Mouse (Mus musculus) lung, adult 2 months (tissue): Measurements from ENCODE around the gene Ube2e1. TPM values are rescaled to one million over a fixed set of nuclear protein-coding genes. Genes with fewer than 3 reads are reported as not detected.
A peak's percentile ranks its signal among the peaks of the same experiment; 100 is the strongest.

Experiments
- DNase-seq: peaks from one replicate; pipeline ENCODE4 v3.0.0; 2022
- H3K4me1 ChIP-seq: fragments of 200-500 bp; 2 replicates; pipeline ENCODE4 v1.6.1; 2011; ENCODE audit warnings: low read length; ENCODE audit not compliant: control insufficient read depth, insufficient read depth
- H3K4me3 ChIP-seq: fragments of 200-500 bp; replicated peaks from 2 replicates; pipeline ENCODE3; 2011; ENCODE audit warnings: low read depth, mild to moderate bottlenecking, control low read depth, low read length; ENCODE audit errors: extremely low read depth
- CTCF ChIP-seq: fragments of 200-500 bp; IDR thresholded peaks from 2 replicates; pipeline ENCODE4 v1.5.1; 2011; ENCODE audit warnings: mild to moderate bottlenecking, low read length, control low read depth; ENCODE audit not compliant: insufficient read depth
- POLR2A ChIP-seq: fragments of 200-500 bp; IDR thresholded peaks from 2 replicates; pipeline ENCODE4 v1.6.1; 2011; ENCODE audit warnings: low read depth, mild to moderate bottlenecking, control low read depth, low read length, borderline replicate concordance; ENCODE audit errors: extremely low read depth
- WGBS: fragments of 180-500 bp; shearing (Covaris S2); methylation state at CpG from one replicate; pipeline ENCODE4 v1.1.7; 2018; 5-methylcytosine and 5-hydroxymethylcytosine counted together
- polyA plus RNA-seq: library from polyadenylated mRNA; depleted of rRNA; stranded (reverse); fragments of >200 nt; gene quantifications from 2 replicates; pipeline ENCODE4 v1.2.3, GENCODE M21; 2012; rRNA removed

The Ube2e1 gene
- 16.5 and 31.9 TPM in 2 replicates for polyA plus RNA-seq

DNA sequence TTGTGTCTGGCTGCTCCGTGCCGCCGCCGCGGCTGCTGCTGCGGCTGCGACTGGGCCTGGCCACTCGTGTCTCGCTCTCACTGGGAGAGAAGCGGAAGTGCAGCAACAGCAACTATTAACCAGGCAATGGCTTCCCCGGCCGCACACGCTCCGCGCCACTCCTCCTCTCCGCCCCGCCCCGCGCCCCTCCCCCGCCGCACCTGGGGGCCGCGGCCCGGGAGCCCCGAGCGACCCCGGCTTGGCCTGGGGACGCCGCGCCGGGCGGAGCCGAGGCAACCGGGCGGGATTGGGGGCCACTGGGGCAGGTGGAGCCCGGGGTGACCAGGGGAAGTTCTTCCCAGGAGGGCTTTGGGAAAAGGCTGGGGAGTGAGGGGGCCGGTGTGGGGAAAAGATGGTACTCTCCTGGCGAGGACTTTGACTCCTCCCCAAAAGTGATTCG, at the start of gene Ube2e1:
TSS of gene Ube2e1 (minus strand) at position 167 of the 439 bp plus-strand sequence.
- H3K4me3 ChIP-seq = peak within 1 kb of the TSS; percentile 73
- peaks cover 10% of the 10 kb centered on the region for H3K4me1 ChIP-seq
- under 1% methylated on average over 37 of the region's 39 CpGs for WGBS
- peak; percentile 75 for DNase-seq
- peak; percentile 76; the same call in 1 of the 2 replicates for TF ChIP-seq POLR2A
- TF ChIP-seq CTCF = no peak

DNA sequence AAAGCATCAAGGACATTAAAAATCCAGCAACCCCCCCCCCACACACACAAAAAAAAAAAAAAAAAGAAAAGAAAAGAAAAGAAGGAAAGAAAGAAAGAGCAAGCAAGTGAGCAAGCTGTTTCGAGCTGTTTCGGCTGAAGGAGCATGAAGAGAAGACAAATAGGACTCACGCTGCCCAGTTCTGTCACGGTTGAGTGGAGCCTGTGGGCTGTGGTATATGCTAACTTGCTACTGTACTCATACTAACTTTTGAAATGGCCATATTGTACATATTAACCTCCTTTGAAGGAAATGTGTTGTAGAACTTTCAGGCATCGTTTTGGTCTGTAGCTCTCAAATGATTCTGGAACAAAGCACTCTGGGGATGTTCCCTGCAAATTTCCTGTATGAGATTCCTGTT, 48.2 kb upstream of the Ube2e1 start:
- WGBS = 84% methylated on average over 5 of the region's 5 CpGs
- no peaks in the 10 kb centered on the region for H3K4me1 ChIP-seq
- no peak overlapping the region for H3K4me3 ChIP-seq
- TF ChIP-seq POLR2A (no peak), CTCF (no peak)
- no peak for DNase-seq

DNA sequence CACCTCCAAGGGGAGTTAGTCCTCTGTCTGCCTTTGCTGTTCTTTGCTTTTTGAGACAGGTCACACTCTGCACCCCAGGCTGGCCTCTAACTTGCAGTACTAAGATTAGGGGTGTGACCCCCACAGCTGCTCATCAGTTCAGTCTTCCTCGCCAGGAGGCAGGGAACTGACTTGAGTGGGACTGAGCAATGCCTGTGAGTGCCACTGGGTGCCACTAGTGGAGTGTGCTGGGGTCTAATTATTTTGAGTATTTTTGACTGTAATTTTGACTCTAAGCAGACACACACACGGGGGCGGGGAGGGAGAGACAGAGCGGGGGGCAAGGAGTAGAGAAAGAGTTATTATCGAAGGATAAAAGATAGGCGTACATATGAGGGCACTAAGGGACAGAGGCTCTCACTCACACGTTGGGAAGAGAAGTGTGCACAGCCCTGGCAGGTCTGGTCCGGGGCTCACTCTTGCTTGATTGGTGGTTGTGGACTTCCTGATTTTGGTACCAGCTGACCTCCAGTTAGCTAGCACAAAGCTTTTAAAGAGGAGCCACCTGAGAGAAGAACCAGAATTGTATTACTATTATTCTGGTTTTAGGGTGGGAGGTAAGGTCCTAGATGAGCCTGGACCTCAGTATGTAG, 46.4 kb upstream of the Ube2e1 start:
- Histone ChIP-seq H3K4me3 (no peak overlapping the region), H3K4me1 (no peaks in the 10 kb centered on the region)
- no peak for TF ChIP-seq CTCF
- TF ChIP-seq POLR2A = no peak
- no peak for DNase-seq
- 50% methylated on average over 8 of the region's 8 CpGs for WGBS

DNA sequence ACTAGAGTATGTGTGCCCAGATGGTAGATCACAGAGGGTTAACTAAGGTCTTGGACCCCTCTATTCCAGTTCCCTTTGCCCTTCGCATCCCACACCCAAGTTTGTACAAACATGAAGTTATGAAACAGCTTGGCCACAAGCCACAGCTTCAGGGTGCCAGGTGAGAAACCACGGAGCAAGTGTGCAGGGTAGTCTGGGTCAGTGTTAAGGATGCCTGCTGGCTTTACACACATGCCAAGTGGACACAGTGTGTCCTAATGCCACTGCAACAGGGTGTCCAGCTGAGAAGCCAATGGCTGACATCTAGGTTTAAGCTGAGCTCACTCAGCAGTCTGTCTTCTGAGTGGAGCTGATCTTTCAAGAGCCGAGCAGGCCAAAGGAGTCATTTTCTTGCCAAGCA, 44.5 kb upstream of the Ube2e1 start:
- peak; percentile 46 for DNase-seq
- 43% methylated on average over 3 of the region's 3 CpGs for WGBS
- TF ChIP-seq POLR2A (no peak), CTCF (no peak)
- H3K4me3 ChIP-seq = no peak overlapping the region
- no peaks in the 10 kb centered on the region for H3K4me1 ChIP-seq

DNA sequence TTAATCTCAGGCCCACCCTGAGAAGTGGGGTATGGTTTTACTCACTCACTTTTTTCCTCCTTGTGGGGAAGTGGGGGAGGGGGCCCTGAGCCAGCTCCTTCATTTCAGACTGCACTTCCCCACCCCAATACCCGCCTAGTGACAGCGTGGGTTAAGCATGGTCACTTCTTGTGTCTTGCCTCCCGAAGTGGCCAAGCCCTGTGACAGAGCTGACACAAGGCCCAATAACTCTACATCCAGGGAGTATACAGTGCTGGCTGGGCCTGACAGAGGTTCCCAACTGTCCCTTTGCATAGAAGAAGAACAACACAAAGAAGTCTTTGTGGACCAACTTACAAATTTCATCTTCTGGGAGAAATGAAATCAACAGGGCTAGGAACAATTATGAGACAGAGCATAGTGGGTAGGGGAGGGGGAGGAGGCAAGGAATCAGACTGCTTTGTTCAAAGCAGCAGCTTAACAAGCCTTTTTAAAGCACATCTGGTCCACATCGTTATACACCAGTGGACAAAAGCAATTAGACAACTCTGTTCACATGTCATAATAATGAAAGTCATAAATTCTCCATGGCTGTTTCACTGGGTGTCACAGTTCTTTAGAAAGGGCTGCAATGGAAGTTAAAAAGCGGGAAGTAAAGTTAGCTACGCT, 42.2 kb upstream of the Ube2e1 start:
- no peak for TF ChIP-seq CTCF
- TF ChIP-seq POLR2A = no peak
- Histone ChIP-seq H3K4me3 (no peak overlapping the region), H3K4me1 (no peaks in the 10 kb centered on the region)
- WGBS = 71% methylated on average over 6 of the region's 6 CpGs
- no peak for DNase-seq

DNA sequence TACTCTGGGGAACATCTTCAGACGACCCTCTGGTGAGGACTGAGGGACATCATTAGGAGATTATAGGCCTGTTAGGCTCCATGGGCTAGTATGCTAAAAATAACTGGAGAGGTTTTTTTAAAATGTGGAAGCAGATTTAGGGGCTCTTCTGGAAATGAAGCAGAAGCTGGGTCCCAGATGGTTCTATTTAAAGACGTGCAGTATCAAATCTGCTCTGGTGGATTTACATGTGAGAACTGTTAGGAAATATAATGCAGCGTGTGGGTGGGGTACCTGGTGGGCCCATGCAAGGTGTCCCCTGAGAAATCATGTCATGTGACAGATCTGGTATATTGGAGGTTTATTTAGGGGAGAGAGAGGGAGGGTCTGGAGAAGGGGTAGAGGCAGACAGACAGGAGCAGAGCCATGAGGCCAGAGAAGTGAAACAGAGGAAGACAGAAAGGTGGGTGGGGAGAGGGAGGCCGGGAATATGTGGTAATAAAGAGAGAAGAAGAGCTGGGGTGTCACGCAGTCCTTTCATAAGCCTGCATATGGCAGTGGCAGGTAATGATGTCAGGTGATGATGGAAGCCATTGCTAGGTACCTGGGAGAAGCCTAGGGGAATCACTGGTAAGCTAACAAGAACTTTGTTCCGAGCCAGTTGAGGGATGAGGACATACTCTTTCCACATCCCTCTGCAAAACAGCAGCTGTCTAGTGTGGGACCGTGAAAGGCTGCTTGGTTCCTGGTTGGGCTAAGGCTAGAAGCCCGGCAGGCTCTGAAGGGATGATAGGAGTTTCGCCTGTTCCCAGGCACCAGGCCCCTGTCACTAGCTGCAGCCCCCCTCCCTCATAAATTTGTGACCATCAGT, 41.3 kb upstream of the Ube2e1 start:
- DNase-seq = no peak
- no peaks in the 10 kb centered on the region for H3K4me1 ChIP-seq
- TF ChIP-seq CTCF (no peak), POLR2A (no peak)
- no peak overlapping the region for H3K4me3 ChIP-seq
- WGBS = 74% methylated on average over 9 of the region's 9 CpGs

DNA sequence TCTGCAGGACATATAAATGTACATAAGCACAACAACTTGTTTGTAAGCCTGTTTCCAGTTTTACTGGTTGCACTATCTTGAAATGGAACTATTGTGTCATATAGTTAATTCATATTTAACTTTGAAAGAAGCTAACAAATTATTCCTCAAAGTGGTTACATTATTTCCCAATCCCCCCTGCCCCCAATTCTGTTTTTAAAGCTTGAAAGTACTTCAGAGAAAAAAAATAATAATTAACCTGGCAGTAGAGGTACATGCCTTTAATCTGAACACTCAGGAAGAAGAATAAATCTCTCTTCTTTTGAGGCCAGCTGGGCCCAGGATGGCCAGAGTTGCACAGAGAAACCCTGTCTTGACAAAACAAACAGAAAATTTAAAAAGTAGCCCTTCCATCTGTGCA, 37.4 kb upstream of the Ube2e1 start:
- H3K4me3 ChIP-seq = no peak overlapping the region
- H3K4me1 ChIP-seq = no peaks in the 10 kb centered on the region
- no peak for DNase-seq
- TF ChIP-seq CTCF (no peak), POLR2A (no peak)

DNA sequence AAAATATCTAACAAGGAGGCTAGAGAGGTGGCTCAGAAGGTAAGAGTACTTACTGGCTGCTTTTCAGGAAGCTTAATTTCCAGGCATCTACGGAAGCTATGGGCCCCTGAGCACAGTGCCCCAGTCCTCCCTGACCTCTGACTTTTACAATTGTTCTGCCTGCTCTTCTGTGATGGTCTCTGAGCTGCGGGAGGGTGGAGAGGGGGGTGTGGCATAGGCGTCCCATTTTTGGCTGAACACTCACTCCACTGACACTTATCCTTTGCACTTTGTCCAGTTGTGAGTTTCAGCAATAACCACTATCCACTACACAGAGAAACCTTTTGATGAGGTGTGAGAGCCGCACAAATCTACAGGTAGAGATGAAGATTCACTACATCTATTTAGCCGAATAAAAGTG, 35.4 kb upstream of the Ube2e1 start:
- Histone ChIP-seq H3K4me1 (no peaks in the 10 kb centered on the region), H3K4me3 (no peak overlapping the region)
- no peak for DNase-seq
- TF ChIP-seq CTCF (no peak), POLR2A (no peak)
- WGBS = 47% methylated on average over 5 of the region's 5 CpGs

DNA sequence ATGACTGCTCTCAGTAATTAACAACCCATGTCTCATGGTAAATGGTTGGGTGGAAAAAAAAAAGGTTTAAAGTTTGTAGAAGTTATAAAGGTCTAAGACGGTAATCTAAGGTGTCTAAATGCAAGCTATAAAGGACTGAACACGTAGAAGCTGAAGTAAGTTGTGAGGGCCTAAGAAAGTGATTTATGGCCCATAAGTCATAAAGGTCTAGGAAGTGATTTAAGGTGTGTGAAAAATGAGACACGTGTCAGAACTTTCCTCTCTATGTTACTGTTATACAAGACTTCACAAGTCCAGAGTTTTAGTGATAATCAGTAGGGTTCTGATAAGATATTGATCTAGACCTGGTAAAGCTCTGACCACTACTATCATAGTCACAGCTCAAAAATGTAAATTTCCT, 32.7 kb upstream of the Ube2e1 start:
- no peak for DNase-seq
- no peak overlapping the region for H3K4me3 ChIP-seq
- H3K4me1 ChIP-seq = no peaks in the 10 kb centered on the region
- whole genome bisulfite sequencing = 48% methylated on average over 3 of the region's 3 CpGs
- TF ChIP-seq CTCF (no peak), POLR2A (no peak)
